Mouse (Mus musculus) liver, embryonic 14.5 days (tissue): Measurements from ENCODE around the gene Cdc42ep4. TPM values are rescaled to one million over a fixed set of nuclear protein-coding genes. Genes with fewer than 3 reads are reported as not detected.

ENCODE experiments used
- ATAC-seq: fragments of 200-750 bp; cut with Nextera tagmentation; 2 replicates; pipeline ENCODE4 v1.8.0; 2017; ENCODE audit warnings: moderate number of reproducible peaks, mild to moderate bottlenecking, moderate library complexity; ENCODE audit not compliant: insufficient read depth
- DNase-seq, 3 experiments: peaks; one replicate each; pipeline ENCODE4 v3.0.0-alpha.2; 2012 to 2013; ENCODE audit warnings: low read depth in 3 of 3, low spot score in 3 of 3
- H3K27ac ChIP-seq: fragments of 300-500 bp; sonication (generic); 2 replicates; pipeline ENCODE4 v1.5.1; 2014; ENCODE audit warnings: moderate library complexity, mild to moderate bottlenecking, control low read depth, inconsistent platforms
- H3K27me3 ChIP-seq: fragments of 300-500 bp; sonication (generic); 2 replicates; pipeline ENCODE4 v1.6.1; 2014; ENCODE audit warnings: mild to moderate bottlenecking, low read length, moderate library complexity; ENCODE audit not compliant: control insufficient read depth, insufficient read depth
- H3K36me3 ChIP-seq: fragments of 300-500 bp; sonication (generic); replicated peaks from 2 replicates; pipeline ENCODE4 v1.6.1; 2014; ENCODE audit warnings: low read depth; ENCODE audit not compliant: control insufficient read depth, insufficient read depth
- H3K4me1 ChIP-seq, 2 experiments: fragments of 200-500 bp in 1 of 2; fragments of 300-500 bp in 1 of 2; sonication (generic) in 1 of 2; replicated peaks; 2 replicates each; pipeline ENCODE4 v1.6.1; 2012 to 2014; ENCODE audit warnings: antibody characterized with exemption in 1 of 2, inconsistent platforms in 1 of 2, low read length in 1 of 2; ENCODE audit not compliant: control insufficient read depth in 2 of 2, insufficient read depth in 2 of 2
- H3K4me2 ChIP-seq: fragments of 300-500 bp; sonication (generic); 2 replicates; pipeline ENCODE4 v1.6.1; 2014; ENCODE audit warnings: low read depth, mild to moderate bottlenecking, control low read depth, moderate library complexity
- H3K4me3 ChIP-seq, 2 experiments: fragments of 200-500 bp in 1 of 2; fragments of 300-500 bp in 1 of 2; sonication (generic) in 1 of 2; 2 replicates each; pipeline ENCODE4 v1.5.1; 2012 to 2014; ENCODE audit warnings: low read depth in 2 of 2, low read length in 2 of 2, mild to moderate bottlenecking in 2 of 2, control low read depth in 1 of 2, inconsistent platforms in 1 of 2, moderate library complexity in 1 of 2; ENCODE audit not compliant: insufficient read depth in 1 of 2
- H3K9ac ChIP-seq: fragments of 300-500 bp; sonication (generic); replicated peaks from 2 replicates; pipeline ENCODE4 v1.6.1; 2014; ENCODE audit warnings: mild to moderate bottlenecking, control low read depth, moderate library complexity
- H3K9me3 ChIP-seq: fragments of 300-500 bp; sonication (generic); 2 replicates; pipeline ENCODE4 v1.6.1; 2016; ENCODE audit warnings: low read length, mixed read lengths; ENCODE audit not compliant: control insufficient read depth
- CTCF ChIP-seq: IDR thresholded peaks from 2 replicates; pipeline ENCODE4 v1.5.1; 2016; ENCODE audit warnings: antibody characterized with exemption, low read depth, control low read depth
- EP300 ChIP-seq: IDR thresholded peaks from 2 replicates; pipeline ENCODE4 v1.6.1; 2016; ENCODE audit warnings: antibody characterized with exemption, low read depth
- WGBS: fragments of 180-500 bp; shearing (Covaris S2); extraction: QIAGEN DNeasy Blood & Tissue Kit; methylation state at CpG from one replicate; pipeline ENCODE4 v1.1.7; 2014; ENCODE audit not compliant: insufficient replicate concordance; 5-methylcytosine and 5-hydroxymethylcytosine counted together
- polyA plus RNA-seq, 2 experiments: library from polyadenylated mRNA; depleted of rRNA in 1 of 2; stranded (reverse) in 1 of 2; unstranded in 1 of 2; fragments of >200 nt; fragmentation: Nextera tagmentation in 1 of 2; extraction: Ambion mirVana in 1 of 2; gene quantifications; 2 replicates each; pipeline versions ENCODE4 v1.2.1 to v1.2.3; 2012 to 2014

Gene Cdc42ep4
- polyA plus RNA-seq, 2 experiments, result 9.0 to 10.0 TPM

DNA sequence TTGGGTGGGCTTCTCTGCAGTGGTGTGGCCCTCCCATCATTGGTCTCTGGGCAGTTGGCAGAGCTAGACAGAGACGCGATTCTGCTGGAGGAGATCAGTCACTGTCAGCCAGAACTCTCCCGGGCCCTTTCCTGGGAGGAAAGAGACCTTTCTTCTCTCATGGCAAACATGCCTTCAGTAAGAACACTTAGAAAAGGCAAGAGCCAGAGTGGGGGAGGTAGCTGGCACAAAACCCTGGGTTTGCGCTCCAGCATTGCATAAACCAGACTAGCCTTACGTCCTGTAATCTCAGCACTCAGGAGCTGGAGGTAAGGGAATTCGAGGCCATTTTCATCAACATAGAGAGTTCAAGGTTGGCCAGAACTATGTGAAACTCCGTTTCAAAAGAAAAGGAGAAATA, 8.8 kb upstream of the Cdc42ep4 start:
- Histone ChIP-seq H3K9ac (no peak overlapping the region), H3K27me3 (no peaks in the 10 kb centered on the region), H3K4me3 (no peak overlapping the region), H3K9me3 (no peaks in the 10 kb centered on the region), H3K27ac (no peak overlapping the region), H3K4me2 (no peak overlapping the region), H3K4me1 (peaks cover 13 to 14% of the 10 kb centered on the region in 2 experiments), H3K36me3 (no peaks in the 10 kb centered on the region)
- DNase-seq, result no peak
- no peak for TF ChIP-seq CTCF
- no peak for TF ChIP-seq EP300
- ATAC-seq, result no peak
- WGBS, result 62% methylated on average over 7 of the region's 7 CpGs

- no peak for DNase-seq
- WGBS, result 79% methylated on average over 5 of the region's 5 CpGs
These were observed 7.2 kb upstream of the Cdc42ep4 start for GRCm38 (mm10) chr11:113758851-113759250.

DNA sequence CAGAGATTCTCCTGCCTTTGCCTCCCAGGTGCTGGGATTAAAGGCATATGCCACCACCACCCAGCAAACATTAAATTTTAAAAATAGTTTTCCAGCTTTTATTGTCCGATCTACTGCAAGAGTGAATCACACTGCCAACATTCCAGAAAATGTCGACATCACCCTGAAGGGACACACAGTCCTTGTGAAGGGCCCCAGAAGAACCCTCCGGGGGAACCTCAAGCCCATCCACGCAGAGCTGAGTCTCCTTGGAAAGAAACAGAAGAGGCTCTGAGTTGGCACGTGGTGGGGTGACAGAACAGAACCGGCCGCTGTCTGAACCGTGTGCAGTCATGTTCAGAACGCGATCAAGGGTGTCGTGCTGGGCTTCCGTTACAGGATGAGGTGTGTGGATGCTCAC, 4.9 kb upstream of the Cdc42ep4 start:
- H3K9me3 ChIP-seq, result no peaks in the 10 kb centered on the region
- no peak overlapping the region for H3K9ac ChIP-seq
- peaks cover 0 to 5% of the 10 kb centered on the region in 2 experiments; a peak in 1 of 4 replicates for H3K4me1 ChIP-seq
- H3K36me3 ChIP-seq, result no peaks in the 10 kb centered on the region
- no peak overlapping the region for H3K4me2 ChIP-seq
- ATAC-seq (no peak), DNase-seq (no peak)
- TF ChIP-seq CTCF, result no peak
- TF ChIP-seq EP300, result no peak
- H3K4me3 ChIP-seq, result no peak overlapping the region
- no peaks in the 10 kb centered on the region for H3K27me3 ChIP-seq
- WGBS, result 86% methylated on average over 12 of the region's 12 CpGs
- no peak overlapping the region for H3K27ac ChIP-seq

More at GRCm38 (mm10) chr11:113758851-113759250, 7.2 kb upstream of the Cdc42ep4 start:
- no peak for ATAC-seq
- TF ChIP-seq CTCF (no peak), EP300 (no peak)
- Histone ChIP-seq H3K4me2 (no peak overlapping the region), H3K36me3 (no peaks in the 10 kb centered on the region), H3K27ac (no peak overlapping the region), H3K27me3 (no peaks in the 10 kb centered on the region), H3K9me3 (no peaks in the 10 kb centered on the region), H3K9ac (no peak overlapping the region), H3K4me1 (peaks cover 3 to 5% of the 10 kb centered on the region in 2 experiments; a peak in 2 of 4 replicates), H3K4me3 (no peak overlapping the region)

DNA sequence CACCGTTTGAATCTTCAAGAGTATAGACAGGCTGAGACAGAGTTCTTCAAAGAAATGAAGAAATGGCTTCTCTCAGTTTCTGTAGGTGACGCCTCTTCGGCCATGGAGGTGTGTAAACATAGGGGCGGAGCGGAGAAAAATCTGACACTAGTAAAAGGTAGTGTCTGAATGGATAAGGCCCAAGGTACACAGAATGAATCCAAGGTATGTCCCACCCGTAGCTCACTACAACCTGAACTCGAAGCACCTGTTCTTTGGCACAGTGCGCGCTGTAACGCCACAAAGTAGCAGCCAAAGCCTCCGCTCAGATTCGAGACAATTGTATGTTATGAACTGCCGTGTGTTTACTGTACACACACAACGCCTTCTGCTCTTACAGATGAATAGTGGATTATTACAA, 4.2 kb upstream of the Cdc42ep4 start:
- H3K9ac ChIP-seq, result no peak overlapping the region
- WGBS, result 81% methylated on average over 14 of the region's 14 CpGs
- no peaks in the 10 kb centered on the region for H3K36me3 ChIP-seq
- H3K27me3 ChIP-seq, result no peaks in the 10 kb centered on the region
- no peak overlapping the region for H3K27ac ChIP-seq
- H3K4me3 ChIP-seq, result no peak overlapping the region
- ATAC-seq, result no peak
- H3K9me3 ChIP-seq, result no peaks in the 10 kb centered on the region
- H3K4me2 ChIP-seq, result no peak overlapping the region
- DNase-seq, result no peak
- peaks cover 0 to 5% of the 10 kb centered on the region in 2 experiments; a peak in 1 of 4 replicates for H3K4me1 ChIP-seq
- TF ChIP-seq EP300 (no peak), CTCF (no peak)

DNA sequence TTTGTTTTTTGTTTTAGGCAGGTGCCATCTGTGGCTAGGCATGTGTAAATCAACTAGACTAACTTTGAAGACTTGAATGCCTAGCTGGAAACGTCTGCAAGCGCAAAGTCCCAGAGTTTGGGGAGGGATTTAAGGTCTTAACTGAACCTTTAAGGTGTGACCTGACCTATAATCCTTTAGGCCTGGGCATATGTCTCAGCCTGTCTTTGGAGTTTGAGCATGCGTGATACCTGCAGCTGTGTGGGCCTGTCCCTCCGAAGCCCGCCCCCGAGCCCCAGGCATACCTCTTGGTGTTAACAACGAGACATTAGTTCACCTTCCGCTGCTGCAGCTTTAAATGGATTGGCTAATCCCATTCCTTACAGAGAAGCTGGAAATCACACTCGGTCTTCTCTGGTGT, 3.2 kb upstream of the Cdc42ep4 start:
- Histone ChIP-seq H3K4me2 (no peak overlapping the region), H3K9ac (no peak overlapping the region), H3K27me3 (no peaks in the 10 kb centered on the region), H3K36me3 (no peaks in the 10 kb centered on the region), H3K27ac (no peak overlapping the region), H3K4me1 (peaks cover 2 to 5% of the 10 kb centered on the region in 2 experiments; a peak in 2 of 4 replicates), H3K4me3 (no peak overlapping the region), H3K9me3 (no peaks in the 10 kb centered on the region)
- TF ChIP-seq EP300 (no peak), CTCF (no peak)
- no peak for DNase-seq
- no peak for ATAC-seq
- WGBS, result 72% methylated on average over 9 of the region's 9 CpGs
